ENCODE assay signal across 8 mouse cellular contexts in genomic region chr2:160742161-160742609, GRCm38 (mm10). TPM values are rescaled to one million over a fixed set of nuclear protein-coding genes. Genes with fewer than 3 reads are reported as not detected.
DNase-seq lines count a peak whose midpoint lies in the region; ATAC-seq lines count a peak whose summit lies in the region.

No protein-coding gene starts in this region.

- H3K27ac ChIP-seq in hindbrain, embryonic 11.5 days (ENCODE audit: low read depth, low read length), result peak overlapping the region; percentile 33; the same call in 1 of the 2 replicates
- H3K27ac ChIP-seq in hindbrain, embryonic 12.5 days, result no peak overlapping the region
- peak overlapping the region; percentile 88 for H3K27ac ChIP-seq in brown adipose tissue, adult 24 weeks (replicated peaks; ENCODE audit: low read depth, low read length)
- peak overlapping the region; percentile 4; the same call in 1 of the 2 replicates for H3K27ac ChIP-seq in liver, embryonic 13.5 days

- no peaks in the 10 kb centered on the region for H3K36me3 ChIP-seq in hindbrain, embryonic 11.5 days (ENCODE audit: control insufficient read depth, insufficient read depth, low read length)
- peaks cover 40% of the 10 kb centered on the region for H3K36me3 ChIP-seq in hindbrain, embryonic 12.5 days
- no peaks in the 10 kb centered on the region for H3K36me3 ChIP-seq in liver, embryonic 13.5 days

- H3K4me1 ChIP-seq in hindbrain, embryonic 11.5 days (replicated peaks; ENCODE audit: control insufficient read depth, insufficient read depth, low read length), result 0 out of 2 replicates have a peak, but pooled peaks cover 2% of the 10 kb centered on the region
- H3K4me1 ChIP-seq in hindbrain, embryonic 12.5 days, result peaks cover 47% of the 10 kb centered on the region
- peaks cover 74% of the 10 kb centered on the region for H3K4me1 ChIP-seq in brown adipose tissue, adult 24 weeks (ENCODE audit: control insufficient read depth, insufficient read depth, insufficient read length, low read length)
- peaks cover 56% of the 10 kb centered on the region for H3K4me1 ChIP-seq in liver, embryonic 13.5 days (replicated peaks)

- no peak overlapping the region for H3K4me2 ChIP-seq in hindbrain, embryonic 11.5 days (replicated peaks; ENCODE audit: low read depth, low read length)
- no peak overlapping the region for H3K4me2 ChIP-seq in hindbrain, embryonic 12.5 days (replicated peaks)
- no peak overlapping the region for H3K4me2 ChIP-seq in liver, embryonic 13.5 days

- H3K27me3 ChIP-seq in hindbrain, embryonic 11.5 days (ENCODE audit: control insufficient read depth, insufficient read depth, low read length), result no peaks in the 10 kb centered on the region
- no peaks in the 10 kb centered on the region for H3K27me3 ChIP-seq in hindbrain, embryonic 12.5 days
- no peaks in the 10 kb centered on the region for H3K27me3 ChIP-seq in liver, embryonic 13.5 days

- no peak overlapping the region for H3K4me3 ChIP-seq in hindbrain, embryonic 11.5 days (ENCODE audit: low read depth, low read length)
- H3K4me3 ChIP-seq in hindbrain, embryonic 12.5 days, result no peak overlapping the region
- no peak overlapping the region for H3K4me3 ChIP-seq in brown adipose tissue, adult 24 weeks (ENCODE audit: insufficient read depth, low read depth, low read length)
- H3K4me3 ChIP-seq in liver, embryonic 13.5 days (replicated peaks), result no peak overlapping the region

- no peak overlapping the region for H3K9ac ChIP-seq in hindbrain, embryonic 11.5 days (ENCODE audit: low read depth, low read length)
- no peak overlapping the region for H3K9ac ChIP-seq in hindbrain, embryonic 12.5 days
- H3K9ac ChIP-seq in liver, embryonic 13.5 days, result no peak overlapping the region

- no peaks in the 10 kb centered on the region for H3K9me3 ChIP-seq in hindbrain, embryonic 11.5 days (ENCODE audit: control insufficient read depth, low read length)
- no peaks in the 10 kb centered on the region for H3K9me3 ChIP-seq in hindbrain, embryonic 12.5 days (replicated peaks)
- H3K9me3 ChIP-seq in liver, embryonic 13.5 days (replicated peaks), result no peaks in the 10 kb centered on the region

- ATAC-seq in hindbrain, embryonic 11.5 days (ENCODE audit: low FRiP score), result no peak
- ATAC-seq in hindbrain, embryonic 12.5 days (ENCODE audit: low FRiP score), result no peak
- no peak; the same call in none of the 2 replicates for ATAC-seq in liver, embryonic 13.5 days (ENCODE audit: low read depth)

- DNase-seq in hindbrain, embryonic 11.5 days (ENCODE audit: low spot score), result no peak
- DNase-seq in 416B (ENCODE audit: low read depth), result peak; percentile 55
- DNase-seq in liver, embryonic 13.5 days, result no peak
- DNase-seq in cerebellum, postnatal 4 days (ENCODE audit: low spot score in 2 of 2), result no peak
- DNase-seq in gastrocnemius, postnatal 4 days (ENCODE audit: low spot score in 2 of 2), result no peak
- no peak for DNase-seq in layer of hippocampus, adult 9-11 months

- 80% methylated on average over 1 of the region's 1 CpGs for WGBS in hindbrain, embryonic 11.5 days
- 71% methylated on average over 1 of the region's 1 CpGs for WGBS in hindbrain, embryonic 12.5 days
- WGBS in liver, embryonic 13.5 days (ENCODE audit: insufficient replicate concordance), result 19% methylated on average over 1 of the region's 1 CpGs

RNA-seq across cellular contexts. Expression of gene Plcg1, which starts 11.1 kb away (rescaled TPM):
- 67.8 and 73.3 TPM in 2 replicates for polyA plus RNA-seq in hindbrain, embryonic 11.5 days (2014; fragmentation: Nextera tagmentation; extraction: Ambion mirVana)
- polyA plus RNA-seq in hindbrain, embryonic 12.5 days (2016; fragmentation: Nextera tagmentation; extraction: Ambion mirVana), result 119 and 122 TPM in 2 replicates
- 18.2 TPM in 2 replicates for polyA plus RNA-seq in brown adipose tissue, adult 24 weeks (2012; ENCODE audit: insufficient read depth, insufficient read length, missing spikeins)
- 4.4 and 5.2 TPM in 2 replicates for polyA plus RNA-seq in liver, embryonic 13.5 days (2015; fragmentation: Nextera tagmentation; extraction: Ambion mirVana)
- 10 to 100 TPM; 83.0 to 96.6 TPM for total RNA-seq in gastrocnemius, postnatal 4 days (2021)
